12 mouse cellular contexts compared by ENCODE assay signal in the genomic region with DNA sequence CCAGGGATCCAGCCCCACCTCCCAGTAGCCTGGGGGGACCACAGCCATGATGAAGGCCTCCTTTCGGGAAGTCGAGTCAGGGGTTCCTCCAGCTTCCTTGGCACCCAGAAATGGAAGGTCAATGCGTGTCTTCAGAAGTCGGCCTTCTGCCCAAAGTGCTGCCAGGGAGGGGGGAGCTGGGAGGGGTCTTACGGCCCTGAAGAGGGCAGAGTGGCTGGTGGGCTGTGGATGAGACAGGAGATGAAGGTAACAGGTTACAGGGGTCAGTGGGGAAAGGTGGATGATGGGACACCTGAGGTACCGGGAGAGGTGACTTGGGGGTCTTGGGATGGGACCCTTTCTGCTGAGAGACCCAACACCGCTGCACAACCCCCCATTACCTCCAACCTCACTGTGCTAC. TPM values are rescaled to one million over a fixed set of nuclear protein-coding genes. Genes with fewer than 3 reads are reported as not detected.
DNase-seq lines count a peak whose midpoint lies in the region; ATAC-seq and TF ChIP-seq lines count a peak whose summit lies in the region.
"Had no signal": no experiment of that assay in that cellular context is flagged by ENCODE, and none has a peak within 500 bp of the region (broad histone marks: within the 10 kb centered on the region; RNA-seq: fewer than 3 reads in every experiment).

No protein-coding gene starts in this region.

- H3K4me3 ChIP-seq in heart, adult 2 months: no peak overlapping the region
- H3K4me3 ChIP-seq in liver, adult 2 months (ENCODE audit: insufficient read depth, low read depth, low read length): no peak overlapping the region
- no peak overlapping the region for H3K4me3 ChIP-seq in liver, postnatal 0 days (ENCODE audit: low read depth, low read length)
- no peak overlapping the region for H3K4me3 ChIP-seq in embryonic facial prominence, embryonic 14.5 days (ENCODE audit: low read depth, low read length)
- H3K4me3 ChIP-seq in small intestine, adult 2 months (ENCODE audit: low read depth, low read length): no peak overlapping the region
- H3K4me3 ChIP-seq in midbrain, embryonic 16.5 days (ENCODE audit: low read depth, low read length): no peak overlapping the region
- H3K4me3 ChIP-seq: hindbrain, embryonic 13.5 days; layer of hippocampus, adult 2 months had no signal

- TF ChIP-seq POLR2A in heart, adult 2 months (IDR thresholded peaks at IDR 0.05; ENCODE audit: insufficient read depth, low read depth, low read length): no peak
- no peak for TF ChIP-seq POLR2A in liver, adult 2 months (IDR thresholded peaks at IDR 0.05; ENCODE audit: extremely low read depth, insufficient read depth, low read length)
- no peak for TF ChIP-seq POLR2A in small intestine, adult 2 months (IDR thresholded peaks at IDR 0.05; ENCODE audit: low read depth, low read length)

- no peak overlapping the region for H3K9ac ChIP-seq in heart, adult 2 months (ENCODE audit: low read depth, low read length)
- no peak overlapping the region for H3K9ac ChIP-seq in liver, adult 2 months (ENCODE audit: low read depth, low read length)
- H3K9ac ChIP-seq in liver, postnatal 0 days (replicated peaks): no peak overlapping the region
- no peak overlapping the region for H3K9ac ChIP-seq in embryonic facial prominence, embryonic 14.5 days (ENCODE audit: low read depth, low read length)
- H3K9ac ChIP-seq in midbrain, embryonic 16.5 days (ENCODE audit: low read depth, low read length): no peak overlapping the region
- H3K9ac ChIP-seq: hindbrain, embryonic 13.5 days had no signal

- DNase-seq in heart, adult 2 months: peak in 1 of 2 experiments; percentile 9
- no peak for DNase-seq in heart, postnatal 36 days
- no peak for DNase-seq in liver, adult 2 months (ENCODE audit: extremely low read depth, low read depth, low spot score)
- no peak for DNase-seq in liver, postnatal 0 days
- DNase-seq in embryonic facial prominence, embryonic 14.5 days (ENCODE audit: low spot score): no peak
- DNase-seq: spleen, adult 18-20 months; thymus, postnatal 25 days had no signal

- H3K79me2 ChIP-seq in heart, adult 2 months (replicated peaks; ENCODE audit: control insufficient read depth, insufficient read depth, low read length): no peaks in the 10 kb centered on the region
- no peaks in the 10 kb centered on the region for H3K79me2 ChIP-seq in liver, adult 2 months (ENCODE audit: control insufficient read depth, insufficient read depth, low read length)

- H3K4me1 ChIP-seq in heart, adult 2 months (ENCODE audit: control insufficient read depth, insufficient read depth, low read length): peaks cover 7% of the 10 kb centered on the region
- H3K4me1 ChIP-seq in liver, adult 2 months (ENCODE audit: control insufficient read depth, insufficient read depth, low read length): no peaks in the 10 kb centered on the region
- no peaks in the 10 kb centered on the region for H3K4me1 ChIP-seq in liver, postnatal 0 days (ENCODE audit: insufficient read depth)
- H3K4me1 ChIP-seq in embryonic facial prominence, embryonic 14.5 days (ENCODE audit: control insufficient read depth, insufficient read depth, low read length): peaks cover 26% of the 10 kb centered on the region
- peaks cover 3% of the 10 kb centered on the region; the same call in 1 of the 2 replicates for H3K4me1 ChIP-seq in small intestine, adult 2 months (ENCODE audit: control insufficient read depth, insufficient read depth, insufficient read length, low read length)
- H3K4me1 ChIP-seq in midbrain, embryonic 16.5 days (ENCODE audit: control insufficient read depth, insufficient read depth, low read length): peaks cover 12% of the 10 kb centered on the region

- no peaks in the 10 kb centered on the region for H3K9me3 ChIP-seq in liver, postnatal 0 days (ENCODE audit: low read length)
- no peaks in the 10 kb centered on the region for H3K9me3 ChIP-seq in embryonic facial prominence, embryonic 14.5 days (ENCODE audit: control insufficient read depth, low read length)
- H3K9me3 ChIP-seq in midbrain, embryonic 16.5 days (replicated peaks; ENCODE audit: control insufficient read depth, low read length, poor library complexity, severe bottlenecking): no peaks in the 10 kb centered on the region
- H3K9me3 ChIP-seq: hindbrain, embryonic 13.5 days had no signal

- no peaks in the 10 kb centered on the region for H3K36me3 ChIP-seq in heart, adult 2 months (ENCODE audit: control insufficient read depth, insufficient read depth, low read length)
- H3K36me3 ChIP-seq in liver, adult 2 months (ENCODE audit: control insufficient read depth, insufficient read depth, low read length): no peaks in the 10 kb centered on the region
- H3K36me3 ChIP-seq in liver, postnatal 0 days (replicated peaks; ENCODE audit: insufficient read depth, low read length): no peaks in the 10 kb centered on the region
- no peaks in the 10 kb centered on the region for H3K36me3 ChIP-seq in embryonic facial prominence, embryonic 14.5 days (ENCODE audit: control insufficient read depth, insufficient read depth, low read length)
- no peaks in the 10 kb centered on the region for H3K36me3 ChIP-seq in small intestine, adult 2 months (ENCODE audit: control insufficient read depth, insufficient read depth, low read length)
- H3K36me3 ChIP-seq in midbrain, embryonic 16.5 days (ENCODE audit: control insufficient read depth, insufficient read depth, low read length): no peaks in the 10 kb centered on the region

- intact Hi-C loops in heart, adult 2 months (cut with DNase I): no loop called here
- intact Hi-C loops in heart, postnatal 36 days (cut with DNase I): loop anchor here (10.0 kb wide), 1 partner anchor 88 kb away; no protein-coding TSS in a partner anchor

- TF ChIP-seq CTCF in heart, adult 2 months (IDR thresholded peaks at IDR 0.05): no peak
- TF ChIP-seq CTCF in liver, adult 2 months (IDR thresholded peaks at IDR 0.05; ENCODE audit: low read depth, low read length): no peak
- no peak for TF ChIP-seq CTCF in liver, postnatal 0 days (IDR thresholded peaks at IDR 0.05; ENCODE audit: low read depth)
- TF ChIP-seq CTCF in small intestine, adult 2 months (IDR thresholded peaks at IDR 0.05; ENCODE audit: extremely low read depth, insufficient read length, insufficient replicate concordance, low read depth, low read length): no peak

- no peak for TF ChIP-seq EP300 in heart, adult 2 months (IDR thresholded peaks at IDR 0.05; ENCODE audit: insufficient read depth, low read depth, low read length)
- no peak for TF ChIP-seq EP300 in liver, postnatal 0 days (IDR thresholded peaks at IDR 0.05; ENCODE audit: low read depth)

- no peak overlapping the region for H3K4me2 ChIP-seq in liver, postnatal 0 days (ENCODE audit: low read depth, low read length)
- H3K4me2 ChIP-seq in embryonic facial prominence, embryonic 14.5 days (ENCODE audit: low read depth, low read length): no peak overlapping the region
- H3K4me2 ChIP-seq in midbrain, embryonic 16.5 days (ENCODE audit: low read length): no peak overlapping the region
- H3K4me2 ChIP-seq: hindbrain, embryonic 13.5 days had no signal

- no peak for ATAC-seq in liver, postnatal 0 days
- no peak for ATAC-seq in embryonic facial prominence, embryonic 14.5 days (ENCODE audit: low read depth)
- ATAC-seq in midbrain, embryonic 16.5 days: no peak

- no peaks in the 10 kb centered on the region for H3K27me3 ChIP-seq in heart, adult 2 months (ENCODE audit: control insufficient read depth, insufficient read depth, low read length)
- no peaks in the 10 kb centered on the region for H3K27me3 ChIP-seq in liver, adult 2 months (ENCODE audit: control insufficient read depth, insufficient read depth, low read length)
- peaks cover 5% of the 10 kb centered on the region; the same call in 1 of the 2 replicates for H3K27me3 ChIP-seq in liver, postnatal 0 days (ENCODE audit: insufficient read depth, low read length)
- no peaks in the 10 kb centered on the region for H3K27me3 ChIP-seq in embryonic facial prominence, embryonic 14.5 days (replicated peaks; ENCODE audit: control insufficient read depth, insufficient read depth, low read length)
- H3K27me3 ChIP-seq in small intestine, adult 2 months (ENCODE audit: control insufficient read depth, insufficient read depth, low read length): no peaks in the 10 kb centered on the region
- H3K27me3 ChIP-seq in midbrain, embryonic 16.5 days (ENCODE audit: control insufficient read depth, insufficient read depth, low read depth, low read length): no peaks in the 10 kb centered on the region

- 89% methylated on average over 7 of the region's 7 CpGs for WGBS in heart, adult 2 months
- 89% methylated on average over 7 of the region's 7 CpGs for WGBS in liver, adult 2 months
- WGBS in liver, postnatal 0 days (ENCODE audit: insufficient replicate concordance): 83% methylated on average over 7 of the region's 7 CpGs
- 67% methylated on average over 6 of the region's 7 CpGs for WGBS in embryonic facial prominence, embryonic 14.5 days
- 88% methylated on average over 7 of the region's 7 CpGs for WGBS in small intestine, adult 2 months
- 90% methylated on average over 7 of the region's 7 CpGs for WGBS in midbrain, embryonic 16.5 days

- H3K27ac ChIP-seq in heart, adult 2 months: peak overlapping the region; percentile 82
- peak overlapping the region; percentile 57 for H3K27ac ChIP-seq in liver, adult 2 months (replicated peaks; ENCODE audit: insufficient read depth, low read depth, low read length)
- no peak overlapping the region; the same call in 1 of the 2 replicates for H3K27ac ChIP-seq in liver, postnatal 0 days (ENCODE audit: low read depth)
- 0 out of 2 replicates have a peak overlapping the region, but pooled peaks have one; percentile 45 for H3K27ac ChIP-seq in embryonic facial prominence, embryonic 14.5 days (replicated peaks; ENCODE audit: low read depth, low read length)
- peak overlapping the region; percentile 66; the same call in 1 of the 2 replicates for H3K27ac ChIP-seq in small intestine, adult 2 months (ENCODE audit: insufficient read depth, low read depth, low read length)
- H3K27ac ChIP-seq in midbrain, embryonic 16.5 days (ENCODE audit: low read length): no peak overlapping the region
- H3K27ac ChIP-seq: hindbrain, embryonic 13.5 days; layer of hippocampus, adult 2 months had no signal

RNA-seq across cellular contexts. Expression of a gene that starts 6.6 kb away (rescaled TPM):
- 1 to 10 TPM; 1.1 to 1.3 TPM for total RNA-seq in heart, adult 2 months (2021)
- polyA plus RNA-seq in heart, adult 2 months (2012; rRNA removed): 0.76 and 1.1 TPM in 2 replicates
- 1 to 10 TPM in 1 of 2 experiments, under 1 TPM in 1; 0.97 to 1.8 TPM for total RNA-seq in heart, postnatal 36 days (2021)
- 0.27 TPM in 1 of 2 replicates, not detected in the other for total RNA-seq in liver, adult 2 months (2014; rRNA removed)
- not detected in 2 replicates for polyA plus RNA-seq in liver, adult 2 months (2012; rRNA removed)
- polyA plus RNA-seq in liver, postnatal 0 days (2015; fragmentation: Nextera tagmentation; extraction: Ambion mirVana): 0.32 TPM in 1 of 2 replicates, not detected in the other
- 0.84 and 2.3 TPM in 2 replicates for polyA plus RNA-seq in embryonic facial prominence, embryonic 14.5 days (2014; fragmentation: Nextera tagmentation; extraction: Ambion mirVana)
- 0.30 TPM in 1 of 2 replicates, not detected in the other for polyA plus RNA-seq in small intestine, adult 2 months (2012; rRNA removed)
- polyA plus RNA-seq in midbrain, embryonic 16.5 days (2015; fragmentation: Nextera tagmentation; extraction: Ambion mirVana): 3.7 and 4.4 TPM in 2 replicates
- total RNA-seq: CH12.LX had no signal

RNA-seq across cellular contexts. Expression of a gene that starts 7.3 kb away (rescaled TPM):
- 10 to 100 TPM; 42.5 to 50.3 TPM for total RNA-seq in heart, adult 2 months (2021)
- polyA plus RNA-seq in heart, adult 2 months (2012; rRNA removed): 55.0 and 66.1 TPM in 2 replicates
- total RNA-seq in heart, postnatal 36 days (2021): 10 to 100 TPM; 39.8 to 50.8 TPM
- 2.6 and 4.8 TPM in 2 replicates for total RNA-seq in liver, adult 2 months (2014; rRNA removed)
- 5.6 and 6.1 TPM in 2 replicates for polyA plus RNA-seq in liver, adult 2 months (2012; rRNA removed)
- 3.6 and 3.7 TPM in 2 replicates for polyA plus RNA-seq in liver, postnatal 0 days (2015; fragmentation: Nextera tagmentation; extraction: Ambion mirVana)
- polyA plus RNA-seq in embryonic facial prominence, embryonic 14.5 days (2014; fragmentation: Nextera tagmentation; extraction: Ambion mirVana): 17.8 and 20.5 TPM in 2 replicates
- 14.2 and 23.7 TPM in 2 replicates for polyA plus RNA-seq in small intestine, adult 2 months (2012; rRNA removed)
- polyA plus RNA-seq in midbrain, embryonic 16.5 days (2015; fragmentation: Nextera tagmentation; extraction: Ambion mirVana): 26.4 and 29.3 TPM in 2 replicates
- total RNA-seq: CH12.LX had no signal

RNA-seq across cellular contexts. Expression of a gene that starts 20.0 kb away (rescaled TPM):
- total RNA-seq in heart, adult 2 months (2021): 10 to 100 TPM; 10.8 to 11.2 TPM
- 19.2 and 22.3 TPM in 2 replicates for polyA plus RNA-seq in heart, adult 2 months (2012; rRNA removed)
- 10 to 100 TPM; 10.3 to 15.3 TPM for total RNA-seq in heart, postnatal 36 days (2021)
- 3.1 and 4.1 TPM in 2 replicates for total RNA-seq in liver, adult 2 months (2014; rRNA removed)
- polyA plus RNA-seq in liver, adult 2 months (2012; rRNA removed): 15.0 and 17.8 TPM in 2 replicates
- polyA plus RNA-seq in liver, postnatal 0 days (2015; fragmentation: Nextera tagmentation; extraction: Ambion mirVana): 4.9 and 6.2 TPM in 2 replicates
- polyA plus RNA-seq in embryonic facial prominence, embryonic 14.5 days (2014; fragmentation: Nextera tagmentation; extraction: Ambion mirVana): 3.6 and 4.4 TPM in 2 replicates
- polyA plus RNA-seq in small intestine, adult 2 months (2012; rRNA removed): 25.3 and 40.8 TPM in 2 replicates
- polyA plus RNA-seq in midbrain, embryonic 16.5 days (2015; fragmentation: Nextera tagmentation; extraction: Ambion mirVana): 0.93 and 1.2 TPM in 2 replicates

Comparison
In these comparisons a context has a peak if more than half of its experiments do, and no peak if none do; other contexts are left out.
1. H3K27ac ChIP-seq: peak in heart, adult 2 months (single experiment), liver, adult 2 months (single experiment), embryonic facial prominence, embryonic 14.5 days (single experiment) and small intestine, adult 2 months (single experiment); none in liver, postnatal 0 days (single experiment) and midbrain, embryonic 16.5 days (single experiment).